Mouse (Mus musculus): ENCODE measurements around the gene Stab2. TPM values are rescaled to one million over a fixed set of nuclear protein-coding genes. Genes with fewer than 3 reads are reported as not detected.

Gene Stab2
- polyA plus RNA-seq, 1 experiment from 2014 or later: 0.84 TPM

GRCm38 (mm10) chr10:86950806-86951205, 57.0 kb downstream of the Stab2 start:
- Histone ChIP-seq H3K36me3 (no peaks in the 10 kb centered on the region), H3K4me1 (replicated peaks) (no peaks in the 10 kb centered on the region), H3K9ac (no peak overlapping the region), H3K27ac (ENCODE audit: poor library complexity, severe bottlenecking) (no peak overlapping the region), H3K27me3 (replicated peaks) (peaks cover 8% of the 10 kb centered on the region; the same call in 1 of the 2 replicates), H3K4me2 (no peak overlapping the region), H3K4me3 (no peak overlapping the region), H3K9me3 (replicated peaks) (no peaks in the 10 kb centered on the region)
- no peak for ATAC-seq (ENCODE audit: insufficient number of reproducible peaks, low FRiP score)
- WGBS: 83% methylated on average over 4 of the region's 4 CpGs

GRCm38 (mm10) chr10:86949886-86950285, 57.9 kb downstream of the Stab2 start:
- Histone ChIP-seq H3K36me3 (no peaks in the 10 kb centered on the region), H3K27me3 (replicated peaks) (0 out of 2 replicates have a peak, but pooled peaks cover 6% of the 10 kb centered on the region), H3K4me2 (no peak overlapping the region)

GRCm38 (mm10) chr10:86947541-86947940, 60.3 kb downstream of the Stab2 start:
- no peak overlapping the region for H3K4me2 ChIP-seq
- no peak for ATAC-seq (ENCODE audit: insufficient number of reproducible peaks, low FRiP score)
- no peaks in the 10 kb centered on the region for H3K9me3 ChIP-seq (replicated peaks)
- H3K4me3 ChIP-seq: no peak overlapping the region
- H3K36me3 ChIP-seq: no peaks in the 10 kb centered on the region
- no peaks in the 10 kb centered on the region for H3K4me1 ChIP-seq (replicated peaks)
- H3K27me3 ChIP-seq (replicated peaks): 0 out of 2 replicates have a peak, but pooled peaks cover 3% of the 10 kb centered on the region
- H3K27ac ChIP-seq (ENCODE audit: poor library complexity, severe bottlenecking): no peak overlapping the region
- WGBS: 64% methylated on average over 2 of the region's 2 CpGs
- no peak overlapping the region for H3K9ac ChIP-seq

More at GRCm38 (mm10) chr10:86949886-86950285, 57.9 kb downstream of the Stab2 start:
- Histone ChIP-seq H3K27ac (ENCODE audit: poor library complexity, severe bottlenecking) (no peak overlapping the region), H3K9ac (no peak overlapping the region), H3K9me3 (replicated peaks) (no peaks in the 10 kb centered on the region), H3K4me3 (no peak overlapping the region), H3K4me1 (replicated peaks) (no peaks in the 10 kb centered on the region)
- no peak for ATAC-seq (ENCODE audit: insufficient number of reproducible peaks, low FRiP score)
- 49% methylated on average over 4 of the region's 4 CpGs for WGBS

GRCm38 (mm10) chr10:86940591-86940990, 67.2 kb downstream of the Stab2 start:
- no peaks in the 10 kb centered on the region for H3K27me3 ChIP-seq (replicated peaks)
- H3K4me1 ChIP-seq (replicated peaks): peaks cover 11% of the 10 kb centered on the region
- 84% methylated on average over 4 of the region's 4 CpGs for WGBS
- no peak overlapping the region for H3K4me2 ChIP-seq
- no peak overlapping the region for H3K9ac ChIP-seq
- H3K27ac ChIP-seq (ENCODE audit: poor library complexity, severe bottlenecking): no peak overlapping the region
- H3K4me3 ChIP-seq: no peak overlapping the region
- no peaks in the 10 kb centered on the region for H3K36me3 ChIP-seq
- no peaks in the 10 kb centered on the region for H3K9me3 ChIP-seq (replicated peaks)
- ATAC-seq (ENCODE audit: insufficient number of reproducible peaks, low FRiP score): no peak

GRCm38 (mm10) chr10:86934376-86934775, 73.4 kb downstream of the Stab2 start:
- 50% methylated on average over 5 of the region's 6 CpGs for WGBS
- Histone ChIP-seq H3K4me3 (no peak overlapping the region), H3K36me3 (no peaks in the 10 kb centered on the region), H3K4me1 (replicated peaks) (peaks cover 11% of the 10 kb centered on the region), H3K9me3 (replicated peaks) (no peaks in the 10 kb centered on the region), H3K9ac (no peak overlapping the region), H3K4me2 (no peak overlapping the region), H3K27me3 (replicated peaks) (no peaks in the 10 kb centered on the region), H3K27ac (ENCODE audit: poor library complexity, severe bottlenecking) (no peak overlapping the region)
- ATAC-seq (ENCODE audit: insufficient number of reproducible peaks, low FRiP score): no peak

GRCm38 (mm10) chr10:86933906-86934305, 73.9 kb downstream of the Stab2 start:
- H3K9ac ChIP-seq: no peak overlapping the region
- H3K4me2 ChIP-seq: no peak overlapping the region
- peaks cover 11% of the 10 kb centered on the region for H3K4me1 ChIP-seq (replicated peaks)
- no peak overlapping the region for H3K27ac ChIP-seq (ENCODE audit: poor library complexity, severe bottlenecking)
- no peak overlapping the region for H3K4me3 ChIP-seq
- H3K27me3 ChIP-seq (replicated peaks): no peaks in the 10 kb centered on the region
- WGBS: 50% methylated on average over 3 of the region's 3 CpGs
- no peaks in the 10 kb centered on the region for H3K36me3 ChIP-seq
- ATAC-seq (ENCODE audit: insufficient number of reproducible peaks, low FRiP score): no peak
- no peaks in the 10 kb centered on the region for H3K9me3 ChIP-seq (replicated peaks)

- Histone ChIP-seq H3K4me1 (replicated peaks) (peaks cover 7% of the 10 kb centered on the region), H3K9me3 (replicated peaks) (no peaks in the 10 kb centered on the region), H3K4me2 (no peak overlapping the region), H3K36me3 (no peaks in the 10 kb centered on the region), H3K9ac (no peak overlapping the region), H3K4me3 (no peak overlapping the region), H3K27me3 (replicated peaks) (no peaks in the 10 kb centered on the region), H3K27ac (ENCODE audit: poor library complexity, severe bottlenecking) (no peak overlapping the region)
- 80% methylated on average over 9 of the region's 9 CpGs for WGBS
- no peak for ATAC-seq (ENCODE audit: insufficient number of reproducible peaks, low FRiP score)
These were observed 74.6 kb downstream of the Stab2 start for GRCm38 (mm10) chr10:86933180-86933695.

- no peak overlapping the region for H3K4me2 ChIP-seq
- 84% methylated on average over 1 of the region's 1 CpGs for WGBS
- H3K9me3 ChIP-seq (replicated peaks): no peaks in the 10 kb centered on the region
- ATAC-seq (ENCODE audit: insufficient number of reproducible peaks, low FRiP score): no peak
- no peak overlapping the region for H3K27ac ChIP-seq (ENCODE audit: poor library complexity, severe bottlenecking)
- no peaks in the 10 kb centered on the region for H3K4me1 ChIP-seq (replicated peaks)
- H3K27me3 ChIP-seq (replicated peaks): no peaks in the 10 kb centered on the region
- no peaks in the 10 kb centered on the region for H3K36me3 ChIP-seq
- H3K4me3 ChIP-seq: no peak overlapping the region
- H3K9ac ChIP-seq: no peak overlapping the region
These were observed 84.2 kb downstream of the Stab2 start for GRCm38 (mm10) chr10:86923602-86924001.

- H3K36me3 ChIP-seq: no peaks in the 10 kb centered on the region
- ATAC-seq (ENCODE audit: insufficient number of reproducible peaks, low FRiP score): no peak
- no peaks in the 10 kb centered on the region for H3K9me3 ChIP-seq (replicated peaks)
- H3K4me2 ChIP-seq: no peak overlapping the region
- no peaks in the 10 kb centered on the region for H3K27me3 ChIP-seq (replicated peaks)
- no peaks in the 10 kb centered on the region for H3K4me1 ChIP-seq (replicated peaks)
- no peak overlapping the region for H3K4me3 ChIP-seq
- H3K9ac ChIP-seq: no peak overlapping the region
- H3K27ac ChIP-seq (ENCODE audit: poor library complexity, severe bottlenecking): no peak overlapping the region
These were observed 92.2 kb downstream of the Stab2 start for GRCm38 (mm10) chr10:86915595-86915994.

- no peak for ATAC-seq (ENCODE audit: insufficient number of reproducible peaks, low FRiP score)
- no peak overlapping the region for H3K4me2 ChIP-seq
- no peaks in the 10 kb centered on the region for H3K4me1 ChIP-seq (replicated peaks)
- peaks cover 7% of the 10 kb centered on the region; the same call in 1 of the 2 replicates for H3K9me3 ChIP-seq (replicated peaks)
- no peaks in the 10 kb centered on the region; the same call in 1 of the 2 replicates for H3K27me3 ChIP-seq (replicated peaks)
- H3K27ac ChIP-seq (ENCODE audit: poor library complexity, severe bottlenecking): no peak overlapping the region
- no peaks in the 10 kb centered on the region for H3K36me3 ChIP-seq
- WGBS: 92% methylated on average over 18 of the region's 18 CpGs
- no peak overlapping the region for H3K4me3 ChIP-seq
- H3K9ac ChIP-seq: no peak overlapping the region
These were observed 99.3 kb downstream of the Stab2 start for GRCm38 (mm10) chr10:86908562-86908961.

GRCm38 (mm10) chr10:86907043-86907442, 100.8 kb downstream of the Stab2 start:
- H3K36me3 ChIP-seq: no peaks in the 10 kb centered on the region
- no peak overlapping the region for H3K9ac ChIP-seq
- no peak overlapping the region for H3K4me2 ChIP-seq
- no peaks in the 10 kb centered on the region; the same call in 1 of the 2 replicates for H3K27me3 ChIP-seq (replicated peaks)
- peaks cover 7% of the 10 kb centered on the region; the same call in 1 of the 2 replicates for H3K9me3 ChIP-seq (replicated peaks)
- 70% methylated on average over 6 of the region's 6 CpGs for WGBS
- H3K4me3 ChIP-seq: no peak overlapping the region
- ATAC-seq (ENCODE audit: insufficient number of reproducible peaks, low FRiP score): no peak
- H3K27ac ChIP-seq (ENCODE audit: poor library complexity, severe bottlenecking): no peak overlapping the region
- H3K4me1 ChIP-seq (replicated peaks): no peaks in the 10 kb centered on the region

GRCm38 (mm10) chr10:86895531-86895930, 112.3 kb downstream of the Stab2 start:
- Histone ChIP-seq H3K36me3 (no peaks in the 10 kb centered on the region), H3K4me2 (no peak overlapping the region), H3K9ac (no peak overlapping the region), H3K4me3 (no peak overlapping the region), H3K9me3 (replicated peaks) (no peaks in the 10 kb centered on the region), H3K27me3 (replicated peaks) (no peaks in the 10 kb centered on the region), H3K27ac (ENCODE audit: poor library complexity, severe bottlenecking) (no peak overlapping the region), H3K4me1 (replicated peaks) (no peaks in the 10 kb centered on the region)
- WGBS: 49% methylated on average over 2 of the region's 2 CpGs
- ATAC-seq (ENCODE audit: insufficient number of reproducible peaks, low FRiP score): no peak
